Mouse (Mus musculus): ENCODE data around the gene Ms4a10. TPM values are rescaled to one million over a fixed set of nuclear protein-coding genes. Genes with fewer than 3 reads are reported as not detected.

Ms4a10 gene
- polyA plus RNA-seq, 1 experiment from 2014 or later: not detected

DNA sequence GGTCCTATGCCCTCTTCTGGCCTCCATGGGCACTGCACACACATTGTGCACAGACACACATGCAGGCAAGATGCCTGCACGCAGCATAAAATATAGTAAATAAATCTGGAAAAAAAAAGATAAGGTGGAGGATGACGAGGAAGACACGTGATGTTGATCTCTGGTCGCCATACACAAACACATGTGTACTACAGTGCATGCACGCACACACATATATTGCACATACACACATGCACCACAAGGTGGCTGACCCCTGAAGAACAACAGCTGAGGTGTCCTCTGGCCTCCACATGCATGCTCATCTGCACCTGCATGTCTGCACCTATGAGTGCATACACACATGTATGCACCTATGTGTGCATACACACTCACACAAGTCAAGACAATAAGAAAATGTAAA, 38.4 kb downstream of the Ms4a10 start:
- peaks cover 11% of the 10 kb centered on the region for H3K27me3 ChIP-seq
- no peaks in the 10 kb centered on the region for H3K9me3 ChIP-seq
- no peak overlapping the region for H3K4me2 ChIP-seq (replicated peaks)
- H3K4me3 ChIP-seq: no peak overlapping the region
- H3K36me3 ChIP-seq: no peaks in the 10 kb centered on the region
- whole genome bisulfite sequencing: 89% methylated on average over 5 of the region's 5 CpGs
- H3K9ac ChIP-seq (replicated peaks): no peak overlapping the region
- peaks cover 8% of the 10 kb centered on the region for H3K4me1 ChIP-seq
- no peak for ATAC-seq (ENCODE audit: low FRiP score, low read depth)
- no peak overlapping the region for H3K27ac ChIP-seq (replicated peaks)

GRCm38 (mm10) chr19:10935029-10935428, 39.4 kb downstream of the Ms4a10 start:
- H3K4me3 ChIP-seq: no peak overlapping the region
- 14% methylated on average over 5 of the region's 5 CpGs for WGBS
- H3K9me3 ChIP-seq: no peaks in the 10 kb centered on the region
- no peak overlapping the region for H3K9ac ChIP-seq (replicated peaks)
- H3K27me3 ChIP-seq: peaks cover 11% of the 10 kb centered on the region
- H3K27ac ChIP-seq (replicated peaks): no peak overlapping the region
- no peak overlapping the region for H3K4me2 ChIP-seq (replicated peaks)
- no peak for ATAC-seq (ENCODE audit: low FRiP score, low read depth)
- no peaks in the 10 kb centered on the region for H3K36me3 ChIP-seq
- H3K4me1 ChIP-seq: no peaks in the 10 kb centered on the region

GRCm38 (mm10) chr19:10930641-10931040, 43.8 kb downstream of the Ms4a10 start:
- H3K4me2 ChIP-seq (replicated peaks): no peak overlapping the region
- WGBS: 94% methylated on average over 2 of the region's 2 CpGs
- no peak overlapping the region for H3K27ac ChIP-seq (replicated peaks)
- H3K9me3 ChIP-seq: no peaks in the 10 kb centered on the region
- H3K4me1 ChIP-seq: 0 out of 2 replicates have a peak, but pooled peaks cover 8% of the 10 kb centered on the region
- no peaks in the 10 kb centered on the region for H3K36me3 ChIP-seq
- no peaks in the 10 kb centered on the region for H3K27me3 ChIP-seq
- no peak overlapping the region for H3K4me3 ChIP-seq
- no peak for ATAC-seq (ENCODE audit: low FRiP score, low read depth)
- H3K9ac ChIP-seq (replicated peaks): no peak overlapping the region

GRCm38 (mm10) chr19:10926666-10927065, 47.8 kb downstream of the Ms4a10 start:
- 38% methylated on average over 4 of the region's 4 CpGs for WGBS
- H3K27me3 ChIP-seq: no peaks in the 10 kb centered on the region
- no peak overlapping the region for H3K27ac ChIP-seq (replicated peaks)
- no peak overlapping the region for H3K9ac ChIP-seq (replicated peaks)
- H3K36me3 ChIP-seq: no peaks in the 10 kb centered on the region
- no peaks in the 10 kb centered on the region for H3K9me3 ChIP-seq
- no peak for ATAC-seq (ENCODE audit: low FRiP score, low read depth)
- H3K4me1 ChIP-seq: 0 out of 2 replicates have a peak, but pooled peaks cover 8% of the 10 kb centered on the region
- H3K4me3 ChIP-seq: no peak overlapping the region
- no peak overlapping the region for H3K4me2 ChIP-seq (replicated peaks)

- Histone ChIP-seq H3K36me3 (no peaks in the 10 kb centered on the region), H3K4me2 (replicated peaks) (no peak overlapping the region), H3K4me1 (0 out of 2 replicates have a peak, but pooled peaks cover 8% of the 10 kb centered on the region), H3K9me3 (no peaks in the 10 kb centered on the region), H3K27ac (replicated peaks) (no peak overlapping the region), H3K27me3 (no peaks in the 10 kb centered on the region), H3K4me3 (no peak overlapping the region), H3K9ac (replicated peaks) (no peak overlapping the region)
- WGBS: 22% methylated on average over 6 of the region's 6 CpGs
- ATAC-seq (ENCODE audit: low FRiP score, low read depth): no peak
Measured at GRCm38 (mm10) chr19:10926123-10926621, 48.3 kb downstream of the Ms4a10 start.

- Histone ChIP-seq H3K36me3 (no peaks in the 10 kb centered on the region), H3K9me3 (no peaks in the 10 kb centered on the region), H3K4me3 (no peak overlapping the region), H3K4me2 (replicated peaks) (no peak overlapping the region), H3K9ac (replicated peaks) (no peak overlapping the region), H3K27me3 (no peaks in the 10 kb centered on the region), H3K27ac (replicated peaks) (no peak overlapping the region), H3K4me1 (0 out of 2 replicates have a peak, but pooled peaks cover 8% of the 10 kb centered on the region)
- 75% methylated on average over 4 of the region's 4 CpGs for WGBS
- no peak for ATAC-seq (ENCODE audit: low FRiP score, low read depth)
Measured at GRCm38 (mm10) chr19:10924220-10924619, 50.2 kb downstream of the Ms4a10 start.

- no peak overlapping the region for H3K9ac ChIP-seq (replicated peaks)
- ATAC-seq (ENCODE audit: low FRiP score, low read depth): no peak
- H3K9me3 ChIP-seq: no peaks in the 10 kb centered on the region
Measured at GRCm38 (mm10) chr19:10921058-10921457, 53.4 kb downstream of the Ms4a10 start.

GRCm38 (mm10) chr19:10920532-10920931, 53.9 kb downstream of the Ms4a10 start, which contains the start of gene Zp1:
Gene Zp1 (minus strand): TSS chr19:10920632.
- no peak within 1 kb of the TSS for H3K9ac ChIP-seq (replicated peaks)
- H3K27me3 ChIP-seq: no peaks in the 10 kb centered on the region
- H3K36me3 ChIP-seq: no peaks in the 10 kb centered on the region
- H3K9me3 ChIP-seq: no peaks in the 10 kb centered on the region
- no peak for ATAC-seq (ENCODE audit: low FRiP score, low read depth)
- no peaks in the 10 kb centered on the region for H3K4me1 ChIP-seq
- WGBS: 69% methylated on average over 2 of the region's 2 CpGs
- no peak within 1 kb of the TSS for H3K27ac ChIP-seq (replicated peaks)
- H3K4me2 ChIP-seq (replicated peaks): no peak within 1 kb of the TSS
- H3K4me3 ChIP-seq: no peak within 1 kb of the TSS

More at GRCm38 (mm10) chr19:10921058-10921457, 53.4 kb downstream of the Ms4a10 start:
- no peak overlapping the region for H3K4me2 ChIP-seq (replicated peaks)
- H3K4me3 ChIP-seq: no peak overlapping the region
- H3K27me3 ChIP-seq: no peaks in the 10 kb centered on the region
- 84% methylated on average over 3 of the region's 3 CpGs for WGBS
- 0 out of 2 replicates have a peak, but pooled peaks cover 3% of the 10 kb centered on the region for H3K4me1 ChIP-seq
- H3K27ac ChIP-seq (replicated peaks): no peak overlapping the region
- no peaks in the 10 kb centered on the region for H3K36me3 ChIP-seq

- Histone ChIP-seq H3K9ac (replicated peaks) (no peak overlapping the region), H3K9me3 (no peaks in the 10 kb centered on the region), H3K4me2 (replicated peaks) (no peak overlapping the region), H3K4me3 (no peak overlapping the region), H3K27me3 (no peaks in the 10 kb centered on the region), H3K4me1 (no peaks in the 10 kb centered on the region), H3K36me3 (no peaks in the 10 kb centered on the region), H3K27ac (replicated peaks) (no peak overlapping the region)
- ATAC-seq (ENCODE audit: low FRiP score, low read depth): no peak
- 90% methylated on average over 10 of the region's 10 CpGs for WGBS
Measured at GRCm38 (mm10) chr19:10918321-10918991, 56.0 kb downstream of the Ms4a10 start.

- Histone ChIP-seq H3K9me3 (no peaks in the 10 kb centered on the region), H3K36me3 (no peaks in the 10 kb centered on the region), H3K4me3 (no peak overlapping the region), H3K4me1 (no peaks in the 10 kb centered on the region), H3K27me3 (no peaks in the 10 kb centered on the region), H3K4me2 (replicated peaks) (no peak overlapping the region), H3K9ac (replicated peaks) (no peak overlapping the region), H3K27ac (replicated peaks) (no peak overlapping the region)
- WGBS: 69% methylated on average over 5 of the region's 5 CpGs
- no peak for ATAC-seq (ENCODE audit: low FRiP score, low read depth)
Measured at GRCm38 (mm10) chr19:10916506-10916905, 58.0 kb downstream of the Ms4a10 start.

- Histone ChIP-seq H3K9me3 (no peaks in the 10 kb centered on the region), H3K27ac (replicated peaks) (no peak overlapping the region), H3K4me1 (no peaks in the 10 kb centered on the region), H3K9ac (replicated peaks) (no peak overlapping the region), H3K4me3 (no peak overlapping the region), H3K4me2 (replicated peaks) (no peak overlapping the region), H3K27me3 (no peaks in the 10 kb centered on the region), H3K36me3 (no peaks in the 10 kb centered on the region)
- ATAC-seq (ENCODE audit: low FRiP score, low read depth): no peak
- WGBS: 100% methylated on average over 2 of the region's 2 CpGs
Measured at GRCm38 (mm10) chr19:10914870-10915269, 59.6 kb downstream of the Ms4a10 start.

DNA sequence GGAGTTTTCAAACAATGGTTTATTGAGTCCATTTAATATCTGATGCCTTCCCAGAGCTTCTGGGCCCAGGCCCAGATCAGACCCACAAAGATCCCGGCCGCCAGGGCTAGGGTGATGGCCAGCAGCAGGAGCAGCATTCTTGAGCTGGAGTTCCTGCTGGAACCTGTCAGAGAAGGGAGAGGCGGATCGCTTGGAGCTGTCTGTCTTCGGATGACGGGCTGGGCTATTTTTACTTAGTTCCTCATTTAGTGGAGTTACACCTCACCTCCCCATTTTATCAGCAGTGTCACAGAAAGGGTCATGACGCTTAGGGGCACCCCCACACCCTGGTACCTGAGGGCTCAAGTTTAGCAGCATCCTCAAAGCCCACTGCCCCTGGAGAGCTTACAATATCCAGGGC, 60.2 kb downstream of the Ms4a10 start:
- no peak for ATAC-seq (ENCODE audit: low FRiP score, low read depth)
- whole genome bisulfite sequencing: 82% methylated on average over 7 of the region's 7 CpGs
- H3K9ac ChIP-seq (replicated peaks): no peak overlapping the region
- no peaks in the 10 kb centered on the region for H3K9me3 ChIP-seq
- H3K4me2 ChIP-seq (replicated peaks): no peak overlapping the region
- no peak overlapping the region for H3K4me3 ChIP-seq
- no peak overlapping the region for H3K27ac ChIP-seq (replicated peaks)
- no peaks in the 10 kb centered on the region for H3K4me1 ChIP-seq
- H3K36me3 ChIP-seq: no peaks in the 10 kb centered on the region
- no peaks in the 10 kb centered on the region for H3K27me3 ChIP-seq

Measured in midbrain, embryonic 12.5 days (tissue).